Mouse (Mus musculus) right cerebral cortex, postnatal 10 days (tissue): ENCODE results near the gene Fgfr2.
"Not testable (repeated sequence)": the region's sequence is repeated elsewhere in the genome, so short reads cannot be mapped to it uniquely, and the experiment has no call there.

ENCODE experiments used
- DNase-seq, 2 experiments: peaks; one replicate each; pipeline ENCODE4 v3.0.0; 2021; ENCODE audit warnings: low spot score in 2 of 2

The Fgfr2 gene

GRCm38 (mm10) chr7:131223086-131223485, 1900.1 kb downstream of the Fgfr2 start:
- DNase-seq = no peak

GRCm38 (mm10) chr7:131187996-131188395, 1935.2 kb downstream of the Fgfr2 start:
- no peak for DNase-seq

GRCm38 (mm10) chr7:131187047-131187446, 1936.1 kb downstream of the Fgfr2 start:
- peak; percentile 28 to 29 for DNase-seq

GRCm38 (mm10) chr7:131184339-131184738, 1938.8 kb downstream of the Fgfr2 start:
- DNase-seq = no peak

GRCm38 (mm10) chr7:131182685-131183084, 1940.5 kb downstream of the Fgfr2 start:
- no peak for DNase-seq

GRCm38 (mm10) chr7:131174121-131174520, 1949.0 kb downstream of the Fgfr2 start, which contains the start of gene 5430419D17Rik:
TSS of gene 5430419D17Rik (plus strand) at chr7:131174402.
- peak; percentile 26 to 48 for DNase-seq

GRCm38 (mm10) chr7:131169099-131169498, 1954.1 kb downstream of the Fgfr2 start:
- no peak for DNase-seq

- DNase-seq = no peak
Observed at GRCm38 (mm10) chr7:131167771-131168170, 1955.4 kb downstream of the Fgfr2 start.

GRCm38 (mm10) chr7:131162251-131162650, 1960.9 kb downstream of the Fgfr2 start:
- no peak for DNase-seq

GRCm38 (mm10) chr7:131153044-131153443, 1970.1 kb downstream of the Fgfr2 start:
- DNase-seq = no peak

GRCm38 (mm10) chr7:131150179-131150578, 1973.0 kb downstream of the Fgfr2 start:
- no peak for DNase-seq

GRCm38 (mm10) chr7:131146214-131146613, 1976.9 kb downstream of the Fgfr2 start, which contains the start of gene 4933402N03Rik:
TSS of gene 4933402N03Rik (minus strand) at chr7:131146314.
- DNase-seq = no peak

- no peak for DNase-seq
Observed at GRCm38 (mm10) chr7:131133181-131133580, 1990.0 kb downstream of the Fgfr2 start.

GRCm38 (mm10) chr7:131130021-131130420, 1993.1 kb downstream of the Fgfr2 start:
- no peak for DNase-seq

GRCm38 (mm10) chr7:131122210-131122807, 2000.8 kb downstream of the Fgfr2 start:
- peak; percentile 36 to 42 for DNase-seq

- DNase-seq = peak in 1 of 2 experiments; percentile 39
Observed at GRCm38 (mm10) chr7:131114434-131114833, 2008.7 kb downstream of the Fgfr2 start.

- peak; percentile 30 to 34 for DNase-seq
Observed at GRCm38 (mm10) chr7:131113676-131114075, 2009.5 kb downstream of the Fgfr2 start.

- DNase-seq = peak; percentile 75 to 83
Observed at GRCm38 (mm10) chr7:131112486-131112885, 2010.7 kb downstream of the Fgfr2 start.

- DNase-seq = not testable (repeated sequence)
Observed at GRCm38 (mm10) chr7:131082403-131082802, 2040.7 kb downstream of the Fgfr2 start.

- peak; percentile 25 to 56 for DNase-seq
Observed at GRCm38 (mm10) chr7:131075956-131076355, 2047.2 kb downstream of the Fgfr2 start.

- DNase-seq = not testable (repeated sequence)
Observed at GRCm38 (mm10) chr7:131074098-131074497, 2049.1 kb downstream of the Fgfr2 start.

GRCm38 (mm10) chr7:131073476-131073875, 2049.7 kb downstream of the Fgfr2 start:
- not testable (repeated sequence) for DNase-seq

- DNase-seq = peak; percentile 26 to 39
Observed at GRCm38 (mm10) chr7:131068191-131068590, 2055.0 kb downstream of the Fgfr2 start.

- DNase-seq = no peak
Observed at GRCm38 (mm10) chr7:131062541-131062940, 2060.6 kb downstream of the Fgfr2 start.
